Mouse (Mus musculus) mature B cell (primary cell): ENCODE data around the gene 4931406P16Rik.
"Not testable (repeated sequence)": the region's sequence is repeated elsewhere in the genome, so short reads cannot be mapped to it uniquely, and the experiment has no call there.

Experiments used
- in situ Hi-C: fragments of 300-500 bp; cut with MboI; formaldehyde crosslinking; loops from 2 replicates; pipeline ENCODE4 v1.14.3; 2019

Gene 4931406P16Rik

DNA sequence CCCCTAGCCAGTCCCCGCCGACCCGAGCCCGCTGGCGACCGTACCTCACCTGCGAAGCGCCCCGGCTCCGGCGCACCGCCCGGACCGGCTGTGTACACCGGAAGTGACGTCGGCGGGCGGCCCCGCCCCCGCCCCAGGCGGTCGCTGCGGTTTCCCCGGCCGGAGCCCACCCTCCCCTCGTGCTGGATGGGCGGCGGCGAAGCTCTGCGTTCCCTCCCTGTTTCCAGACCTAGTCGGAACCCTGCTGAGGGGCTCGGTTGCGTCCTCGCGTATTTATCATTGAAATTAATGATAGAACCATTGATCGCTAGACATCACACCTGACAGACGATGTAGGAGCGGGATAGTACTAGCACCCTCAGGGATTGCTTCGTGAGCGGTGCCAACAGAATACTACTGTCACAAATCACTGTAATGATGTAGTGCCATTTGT lies at the start of gene 4931406P16Rik:
TSS of gene 4931406P16Rik (minus strand) at position 109 of the 433 bp plus-strand sequence.
- in situ Hi-C loops: no loop called here

DNA sequence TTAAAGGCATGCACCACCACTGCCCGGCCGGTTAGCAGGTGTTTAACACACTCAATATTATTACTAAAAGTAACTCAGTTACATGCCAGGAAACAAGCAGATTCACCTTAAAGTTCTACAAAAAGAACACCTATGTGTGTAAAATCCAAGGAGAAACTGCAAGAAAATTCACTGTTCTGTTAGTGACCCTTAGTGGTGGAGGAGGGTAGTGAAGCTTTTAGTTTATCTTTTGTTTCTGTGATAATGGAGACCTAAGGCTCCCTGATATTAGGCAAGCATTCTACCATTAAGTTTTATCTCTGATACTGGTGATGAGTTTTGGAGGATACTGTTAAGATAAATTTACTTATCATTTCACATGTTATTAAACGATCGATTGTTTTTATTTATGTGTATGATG lies 42.3 kb upstream of the 4931406P16Rik start:
- in situ Hi-C loops: no loop called here

DNA sequence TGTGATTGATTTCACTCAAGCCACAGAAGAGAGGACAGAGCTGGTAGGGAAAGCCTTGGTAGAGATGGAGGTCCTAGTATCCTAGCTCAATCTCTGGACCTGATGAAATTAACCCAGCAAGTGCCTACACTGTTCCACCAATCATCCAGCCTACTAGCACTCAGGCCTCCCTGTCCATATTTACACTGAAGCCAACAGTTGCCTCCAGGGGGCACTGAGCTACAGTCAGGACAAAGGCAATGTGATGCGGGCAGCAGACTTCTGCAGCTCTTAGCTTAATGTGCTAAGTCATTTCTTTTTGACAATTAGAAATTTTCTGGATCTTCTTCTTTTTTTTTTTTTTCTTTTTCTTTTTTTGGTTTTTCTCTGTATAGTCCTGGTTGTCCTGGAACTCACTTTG lies 38.6 kb upstream of the 4931406P16Rik start:
- in situ Hi-C loops: no loop called here

DNA sequence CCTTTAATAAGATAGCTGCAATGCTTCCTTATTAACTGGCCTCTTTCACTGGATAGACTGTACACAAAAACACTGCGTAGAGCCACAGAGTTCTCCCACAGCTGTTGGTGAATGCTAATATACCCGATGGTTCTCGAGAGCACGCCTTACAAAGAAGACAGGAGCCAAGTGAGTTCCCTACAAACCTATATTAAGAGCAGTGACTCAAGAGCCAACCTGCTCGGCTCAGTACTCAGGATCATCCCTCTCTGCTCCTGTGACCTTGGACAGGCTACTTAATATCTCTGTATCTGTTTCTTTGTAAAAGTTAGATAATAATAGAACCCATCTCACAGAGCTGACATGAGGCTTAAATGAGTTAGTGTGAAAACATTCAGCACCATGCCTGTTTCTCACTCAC lies 36.8 kb upstream of the 4931406P16Rik start:
- in situ Hi-C loops: no loop called here

DNA sequence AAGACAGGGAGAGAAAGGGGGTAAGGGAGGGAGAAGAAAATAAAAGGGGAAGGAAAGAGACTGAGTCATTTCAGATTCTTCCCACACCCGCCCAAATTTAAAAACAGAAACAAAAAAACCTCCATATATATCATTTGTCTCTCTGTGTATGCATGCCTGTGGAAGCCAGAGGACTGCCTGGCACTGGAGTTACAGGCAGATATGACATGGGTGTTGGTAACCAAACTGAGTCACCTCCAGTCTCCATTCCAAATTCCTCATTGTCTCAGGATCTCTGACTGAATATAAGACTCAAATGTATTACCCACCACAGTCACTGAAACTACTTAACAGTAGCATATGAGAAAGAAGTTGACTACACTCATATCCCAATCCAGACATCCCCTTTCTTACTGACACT lies 34.7 kb upstream of the 4931406P16Rik start:
- in situ Hi-C loops: no loop called here

DNA sequence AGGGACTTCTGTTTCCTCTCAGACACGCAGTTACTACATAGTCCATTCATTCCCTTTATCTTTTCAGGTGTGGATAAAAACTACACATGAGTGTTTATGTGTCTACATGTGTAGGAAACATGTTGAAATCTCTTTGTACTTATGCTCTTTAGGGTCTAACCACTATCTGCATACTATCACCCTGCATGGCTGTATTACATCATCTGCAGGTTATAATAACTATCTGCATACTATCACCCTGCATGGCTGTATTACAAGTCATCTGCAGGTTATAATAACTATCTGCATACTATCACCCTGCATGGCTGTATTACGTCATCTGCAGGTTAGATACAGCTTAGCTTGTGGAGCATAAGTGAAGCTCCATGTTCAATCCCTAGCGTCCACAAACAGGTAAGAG lies 33.7 kb upstream of the 4931406P16Rik start:
- in situ Hi-C loops: no loop called here

DNA sequence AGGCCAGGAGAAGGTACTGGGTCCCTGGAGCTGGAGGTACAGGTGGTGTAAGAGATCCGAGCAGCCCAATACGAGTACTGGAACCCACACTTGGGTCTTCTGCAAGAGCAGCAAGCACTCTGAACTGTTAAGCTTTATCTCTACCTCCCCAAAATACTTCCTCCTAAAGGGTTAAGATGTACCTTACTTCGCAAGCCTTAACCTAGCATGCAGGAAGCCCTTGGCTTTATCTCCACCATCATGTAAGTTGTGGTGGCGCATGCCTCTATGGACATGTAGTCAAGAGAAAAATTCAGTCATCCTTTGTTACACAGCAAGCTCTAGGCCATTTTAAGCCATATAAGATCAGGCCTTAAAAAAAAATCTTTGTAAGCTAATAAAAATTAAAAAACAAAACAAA lies 33.2 kb upstream of the 4931406P16Rik start:
- in situ Hi-C loops: no loop called here

DNA sequence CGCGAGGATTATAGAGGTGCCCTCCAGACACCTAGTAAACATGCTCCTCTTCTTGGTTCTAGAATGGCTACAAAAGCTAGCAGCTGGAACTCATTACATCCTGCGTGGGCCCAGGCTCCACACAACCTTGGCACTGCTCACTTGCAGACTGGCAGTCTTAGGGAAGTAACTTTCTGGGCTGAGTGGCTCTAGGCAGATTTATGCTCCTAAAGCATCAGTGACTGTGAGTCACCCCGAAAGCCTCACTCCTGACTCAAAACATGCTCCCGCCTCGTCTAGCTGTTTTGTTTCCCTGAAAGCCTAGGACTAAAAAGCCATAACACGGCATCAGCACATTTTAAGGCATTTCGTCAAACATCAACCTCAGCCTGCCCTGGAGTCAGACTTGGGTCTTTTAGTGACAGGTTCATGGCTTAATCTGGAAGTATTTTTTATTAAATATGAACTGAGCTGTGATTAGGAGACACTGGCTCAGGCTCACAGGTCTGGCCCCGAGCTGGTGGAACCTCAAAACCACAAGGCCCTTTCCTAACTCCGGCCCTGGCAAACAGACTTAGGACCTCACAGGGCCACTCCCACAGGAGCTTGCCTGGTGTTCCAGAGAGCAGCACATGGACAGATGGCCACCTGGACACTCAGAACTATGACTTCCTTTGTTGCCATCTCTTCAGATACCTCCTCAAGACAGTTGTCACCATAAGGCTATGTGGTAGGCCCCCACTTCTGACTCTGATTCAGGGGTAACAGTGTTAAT lies 28.9 kb upstream of the 4931406P16Rik start:
- in situ Hi-C loops: no loop called here

DNA sequence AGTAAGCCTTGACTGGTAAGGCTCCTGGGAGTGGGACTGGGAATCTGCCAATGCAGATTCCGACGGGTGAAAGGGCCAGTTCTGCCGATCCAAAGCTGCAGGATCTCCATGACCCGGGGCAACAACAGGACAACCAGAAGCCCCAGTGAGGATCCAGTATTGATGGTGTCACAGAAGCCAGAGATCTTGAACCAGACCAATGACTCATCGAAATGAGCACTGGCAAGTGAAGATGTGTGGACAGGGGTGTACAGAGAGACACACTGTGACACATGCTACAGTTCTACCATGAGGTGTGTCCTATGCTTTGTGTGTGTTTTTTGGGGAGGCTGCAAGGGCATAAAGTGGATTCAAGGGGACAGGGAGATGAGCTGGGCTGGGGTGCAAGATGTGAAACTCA lies 27.5 kb upstream of the 4931406P16Rik start:
- in situ Hi-C loops: no loop called here

DNA sequence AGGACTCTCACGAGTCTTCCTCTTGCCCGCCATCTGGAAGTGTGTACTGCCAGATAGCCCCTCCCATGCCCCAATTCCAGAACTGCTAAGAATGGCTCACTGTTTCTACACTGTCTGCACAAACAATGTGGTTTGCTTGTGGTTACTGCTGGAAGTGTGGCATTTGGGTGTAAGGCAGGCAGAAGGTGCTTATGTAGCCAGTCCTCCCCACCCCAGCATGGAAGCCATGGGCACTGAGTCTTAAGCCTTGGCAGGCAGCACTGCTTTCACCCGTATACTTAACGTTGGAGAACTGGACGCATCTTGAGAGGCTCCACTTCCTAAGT lies 25.8 kb upstream of the 4931406P16Rik start:
- in situ Hi-C loops: no loop called here

DNA sequence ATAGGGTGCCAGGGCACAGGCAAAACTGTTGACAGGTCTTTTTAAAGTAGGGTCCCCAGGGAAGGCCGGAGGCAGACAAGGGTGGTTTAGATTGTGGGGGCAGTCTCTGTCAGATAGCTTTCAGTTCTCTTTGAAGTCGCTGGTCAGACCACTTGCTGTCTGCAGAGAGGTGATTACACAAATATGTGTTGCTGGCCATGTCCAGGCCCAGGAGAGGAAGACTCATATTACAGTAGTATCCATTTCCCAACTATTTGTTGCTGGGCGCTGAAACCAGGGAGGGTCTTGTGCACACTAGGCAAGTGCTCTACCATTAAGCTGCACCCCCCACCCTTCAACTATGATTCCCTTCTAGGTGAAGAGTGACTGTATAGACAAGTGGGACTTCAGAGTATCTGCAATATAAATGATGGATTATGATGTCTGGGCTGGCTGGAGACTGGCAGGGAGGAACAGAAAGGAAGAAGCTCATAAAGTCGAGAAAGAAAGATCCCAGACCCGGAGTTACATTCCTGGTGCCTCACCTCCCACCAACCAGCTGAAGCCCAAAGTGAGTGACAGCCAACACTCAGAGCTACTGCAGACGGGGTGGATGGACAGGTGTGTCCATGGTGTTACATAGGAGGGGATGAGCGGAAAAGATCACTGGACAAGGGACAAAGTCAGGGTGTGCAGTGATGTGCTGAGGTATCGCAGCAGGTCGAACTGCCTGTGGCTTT lies 25.3 kb upstream of the 4931406P16Rik start:
- in situ Hi-C loops: no loop called here

DNA sequence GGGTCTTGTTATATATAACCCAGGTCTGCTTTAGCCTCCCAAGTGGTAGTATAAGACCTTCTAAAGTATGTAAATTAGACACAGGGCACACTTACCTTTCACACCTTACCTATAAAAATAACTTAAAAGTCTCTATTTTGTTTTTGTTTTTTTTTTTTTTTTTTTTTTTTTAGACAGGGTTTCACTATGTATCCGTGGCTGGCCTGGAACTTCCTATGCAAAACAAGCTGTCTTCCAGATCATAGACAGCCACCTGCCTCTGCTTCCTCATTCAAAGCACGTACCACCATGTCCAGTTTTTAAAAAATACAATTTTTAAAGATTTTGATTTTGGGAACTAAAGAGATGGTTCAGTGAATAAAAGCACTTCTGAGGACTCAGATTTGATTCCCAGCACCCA lies 23.9 kb upstream of the 4931406P16Rik start:
- in situ Hi-C loops: no loop called here

DNA sequence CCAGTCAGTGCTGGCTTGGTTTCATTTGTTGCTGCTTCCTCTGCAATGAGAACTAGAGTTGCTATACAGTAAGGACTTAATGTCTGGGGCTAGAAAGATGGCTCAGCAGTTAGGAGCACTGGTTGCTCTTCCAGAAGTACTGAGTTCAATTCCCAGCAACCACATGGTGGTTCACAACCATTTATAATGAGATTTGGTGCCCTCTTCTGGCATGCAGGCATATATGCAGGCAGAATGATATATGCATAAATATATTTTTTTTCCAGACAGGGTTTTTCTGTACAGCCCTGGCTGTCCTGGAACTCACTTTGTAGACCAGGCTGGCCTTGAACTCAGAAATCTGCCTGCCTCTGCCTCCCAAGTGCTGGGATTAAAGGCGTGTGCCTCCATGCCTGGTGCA lies 23.2 kb upstream of the 4931406P16Rik start:
- in situ Hi-C loops: not testable (repeated sequence)

DNA sequence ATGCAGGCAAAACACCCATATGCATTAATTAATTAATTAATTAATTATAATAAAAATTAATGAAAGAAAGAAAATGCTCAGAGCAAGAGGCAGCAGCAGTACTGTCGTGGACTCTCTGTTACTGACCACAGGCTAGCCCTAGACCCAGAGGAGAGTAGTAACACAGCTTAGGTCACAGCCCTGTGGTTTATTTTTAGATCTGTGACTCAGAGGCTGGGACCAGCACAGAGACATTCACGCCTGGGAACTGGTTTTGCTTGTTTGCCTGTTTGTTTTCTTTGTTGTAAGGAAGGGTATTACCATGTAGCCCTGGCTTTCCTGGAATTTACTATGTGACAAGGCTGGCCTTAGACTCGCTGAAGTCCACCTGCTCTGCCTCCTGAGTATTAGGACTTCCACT lies 14.1 kb upstream of the 4931406P16Rik start:
- in situ Hi-C loops: no loop called here

DNA sequence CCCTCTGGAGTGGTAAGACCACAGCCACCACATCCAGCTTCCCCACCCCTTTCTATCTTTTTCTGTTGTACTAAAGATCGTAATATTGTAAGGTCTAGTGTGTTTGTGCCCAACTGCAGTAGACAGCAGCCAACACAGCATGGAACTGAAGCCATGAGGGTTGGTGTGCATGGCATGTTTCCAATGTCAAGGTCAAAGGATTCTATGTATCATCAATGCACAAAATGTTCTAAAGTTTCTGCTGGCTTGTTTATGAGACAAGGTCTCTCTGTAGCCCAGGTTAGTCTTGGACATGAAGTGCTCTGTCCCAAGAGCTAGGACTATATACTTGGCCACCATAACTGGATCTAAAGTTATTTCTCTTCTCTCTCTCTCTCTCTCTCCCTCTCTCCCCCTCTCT lies 11.5 kb upstream of the 4931406P16Rik start:
- in situ Hi-C loops: no loop called here

DNA sequence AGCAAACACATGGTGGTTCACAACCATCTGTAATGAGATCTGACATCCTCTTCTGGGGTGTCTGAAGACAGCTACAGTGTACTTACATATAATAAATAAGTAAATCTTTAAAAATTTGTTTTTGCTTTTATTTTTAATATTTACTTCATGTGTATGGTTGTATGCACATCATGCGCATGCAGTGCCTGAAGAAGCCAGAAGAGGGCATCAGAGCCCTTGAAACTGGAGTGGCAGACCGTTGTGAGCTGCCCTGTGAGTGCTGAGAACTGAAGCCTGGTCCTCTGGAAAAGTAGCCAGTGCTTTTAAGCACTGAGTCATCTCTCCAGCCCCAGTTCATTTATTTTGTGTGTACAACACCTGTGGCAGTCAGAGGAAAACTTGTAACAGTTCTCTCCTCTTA lies 10.7 kb upstream of the 4931406P16Rik start:
- in situ Hi-C loops: no loop called here

DNA sequence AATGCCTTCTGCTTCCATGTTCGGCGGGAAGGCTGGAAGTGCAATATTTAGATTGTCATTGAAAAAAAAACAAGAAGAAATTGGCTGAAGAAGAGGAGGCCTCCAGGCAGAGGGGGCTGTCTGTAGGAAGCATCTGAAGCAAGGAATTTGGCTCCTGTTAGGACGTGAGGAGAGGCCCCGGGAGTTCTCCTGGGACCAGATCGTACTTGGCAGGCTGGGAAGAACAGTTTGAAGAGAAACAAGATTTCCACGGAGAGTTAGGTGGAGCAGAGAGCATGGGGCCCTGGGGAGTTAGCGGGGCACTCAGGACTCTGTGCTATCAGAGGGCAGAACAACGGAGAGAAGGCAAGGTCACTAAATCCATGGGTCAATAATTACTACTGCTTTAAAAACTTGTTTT lies 10.0 kb upstream of the 4931406P16Rik start:
- in situ Hi-C loops: no loop called here

DNA sequence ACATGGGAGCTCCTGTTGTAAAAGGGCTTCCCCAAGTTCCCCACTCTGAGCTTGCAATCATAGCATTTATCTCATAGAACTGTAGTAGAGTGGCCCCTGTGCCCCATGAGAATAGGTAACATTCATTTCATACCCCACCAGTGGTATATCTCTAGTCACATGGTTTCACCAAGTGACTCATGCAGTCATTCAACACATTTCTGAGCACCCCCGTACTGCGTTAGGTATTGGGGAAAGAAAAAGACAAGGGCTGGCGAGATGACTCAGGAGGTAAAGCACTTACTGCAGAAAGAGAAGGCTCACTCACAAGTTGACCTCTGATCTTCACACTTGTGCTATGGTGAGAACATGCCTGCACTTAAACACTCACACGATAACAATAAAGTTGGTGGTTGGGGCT lies 8.6 kb upstream of the 4931406P16Rik start:
- in situ Hi-C loops: no loop called here

DNA sequence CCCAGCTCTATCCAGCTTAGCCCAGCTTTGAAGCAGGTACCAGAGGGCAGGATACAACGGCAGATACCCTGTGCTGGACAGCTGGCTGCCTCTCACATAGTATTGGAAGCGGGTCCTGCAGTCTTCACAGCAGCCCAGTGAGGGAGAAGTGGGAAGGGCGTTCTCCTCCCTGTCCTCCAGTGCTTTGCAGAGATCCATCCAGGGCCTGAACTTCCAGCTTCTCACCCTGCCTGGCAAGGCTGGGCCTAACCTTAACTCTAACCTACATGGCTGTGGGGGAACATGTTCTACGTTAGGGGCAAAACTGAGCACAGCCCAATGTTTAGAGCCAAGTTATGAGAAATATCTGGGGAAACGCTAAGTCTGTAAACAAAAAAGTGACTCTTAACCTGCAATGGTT lies 7.8 kb upstream of the 4931406P16Rik start:
- in situ Hi-C loops: no loop called here

DNA sequence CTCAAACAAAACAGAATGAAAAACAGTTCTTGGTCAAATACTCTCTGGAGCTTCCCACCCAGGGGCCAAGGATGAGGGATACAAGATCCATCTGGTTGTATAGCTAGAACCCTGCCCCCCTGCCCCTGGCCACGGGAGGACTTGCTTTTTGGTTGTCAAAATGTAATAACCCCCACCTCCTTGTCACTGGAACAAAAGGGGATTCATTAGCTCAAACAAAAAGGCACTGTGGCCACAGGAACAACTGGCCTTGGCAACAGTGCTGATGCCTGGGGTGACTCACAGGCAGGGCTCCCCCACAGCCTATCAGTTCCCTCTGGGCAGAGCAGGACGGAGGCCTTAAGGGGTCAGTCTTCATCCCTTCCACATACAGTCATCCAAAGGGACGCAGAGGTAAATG lies 6.6 kb upstream of the 4931406P16Rik start:
- in situ Hi-C loops: no loop called here

DNA sequence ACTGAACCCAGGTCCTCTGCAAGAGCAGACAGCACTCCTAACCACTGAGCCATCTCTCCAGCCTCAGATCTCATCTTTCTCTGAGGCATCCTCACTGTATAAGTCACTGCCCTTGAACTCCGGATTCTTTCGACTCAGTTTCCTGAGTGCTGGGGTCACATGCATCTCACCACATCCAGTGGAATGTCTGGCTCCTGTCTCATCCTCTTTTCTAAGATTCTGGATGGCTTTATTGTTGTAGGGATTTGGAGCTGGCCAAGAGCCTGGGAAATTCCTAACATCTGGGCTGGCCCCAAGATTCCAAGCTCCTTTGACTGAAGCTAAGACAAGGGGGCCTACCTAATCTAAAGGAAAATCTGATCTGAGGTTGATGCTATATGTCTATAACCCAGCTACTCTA lies 5.8 kb upstream of the 4931406P16Rik start:
- in situ Hi-C loops: no loop called here

DNA sequence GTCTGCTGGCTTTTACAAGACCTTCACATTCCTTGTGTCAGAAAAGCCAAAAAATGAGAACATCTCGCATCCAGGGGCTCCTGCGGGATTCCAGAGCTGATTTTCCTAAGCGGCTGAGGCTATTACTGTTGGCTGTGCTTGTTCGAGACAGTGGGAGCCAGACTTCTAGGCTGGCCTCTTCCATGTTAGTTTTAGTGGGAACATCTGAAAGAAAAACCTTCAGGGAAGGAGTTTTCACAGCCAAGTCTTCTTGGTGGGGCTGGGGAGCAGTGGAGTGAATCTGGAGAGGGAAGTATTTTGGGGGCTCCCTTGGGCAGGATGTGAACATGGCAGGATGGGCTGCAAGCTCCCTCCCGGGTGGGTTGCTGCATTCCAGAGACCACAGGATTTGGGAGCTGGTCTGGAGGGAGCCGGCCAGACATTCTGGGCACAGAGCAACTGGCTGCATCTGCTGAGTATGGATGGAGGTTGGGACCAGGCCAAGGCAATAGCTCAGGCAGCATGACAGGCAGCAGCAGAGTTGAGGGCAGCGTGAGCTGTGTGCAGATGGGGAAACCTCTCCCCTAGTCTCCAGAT lies 4.6 kb upstream of the 4931406P16Rik start:
- in situ Hi-C loops: no loop called here

DNA sequence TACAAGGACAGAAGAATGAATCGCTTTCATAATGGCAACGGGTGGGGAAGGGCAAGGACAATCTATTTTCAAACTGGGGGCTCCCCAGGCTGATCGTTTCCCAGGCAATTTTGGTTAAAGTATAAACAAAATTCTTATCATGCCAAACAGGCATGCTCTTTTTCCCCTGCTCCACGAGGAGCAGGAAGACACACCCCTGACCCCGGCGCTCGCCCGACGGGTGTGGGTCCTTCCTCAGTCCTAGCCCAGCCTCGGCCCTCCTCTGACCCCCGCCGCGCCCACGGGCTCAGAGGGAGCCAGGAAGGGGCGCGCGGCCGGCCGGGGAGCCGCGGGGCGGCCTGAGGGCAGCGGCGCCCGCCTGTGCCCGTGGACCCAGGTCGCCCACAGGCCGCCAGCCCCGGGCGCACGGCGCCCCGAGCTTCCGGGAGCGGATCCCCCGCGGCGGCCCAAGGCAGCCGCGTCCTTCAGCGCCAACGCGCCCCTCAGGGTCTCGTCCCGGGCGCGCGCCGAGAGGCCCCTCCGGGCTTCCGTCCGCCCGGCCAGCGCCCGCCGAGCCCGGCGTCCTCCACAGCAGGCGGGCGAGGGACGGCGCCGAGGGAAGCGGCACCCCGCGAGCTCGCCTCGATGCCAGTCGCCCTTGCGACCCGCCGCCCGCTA lies 437 bp downstream of the 4931406P16Rik start:
- in situ Hi-C loops: no loop called here
